Mouse (Mus musculus) lung, postnatal 0 days (tissue): Measurements from ENCODE around the gene Phospho1. TPM values are rescaled to one million over a fixed set of nuclear protein-coding genes. Genes with fewer than 3 reads are reported as not detected.

ENCODE experiments used
- ATAC-seq: fragments of 200-750 bp; cut with Nextera tagmentation; 2 replicates; pipeline ENCODE4 v1.8.0; 2017; ENCODE audit warnings: moderate library complexity
- DNase-seq: peaks from one replicate; pipeline ENCODE4 v3.0.0-alpha.2; 2016; ENCODE audit warnings: low spot score
- H3K27ac ChIP-seq: fragments of 300-500 bp; sonication (generic); 2 replicates; pipeline ENCODE4 v1.5.1; 2014; ENCODE audit warnings: antibody characterized with exemption, mild to moderate bottlenecking, low read length, mixed read lengths
- H3K27me3 ChIP-seq: fragments of 300-500 bp; sonication (generic); replicated peaks from 2 replicates; pipeline ENCODE4 v1.6.1; 2014; ENCODE audit warnings: low read length, mixed read lengths; ENCODE audit not compliant: insufficient read depth
- H3K36me3 ChIP-seq: fragments of 300-500 bp; sonication (generic); 2 replicates; pipeline ENCODE4 v1.6.1; 2014; ENCODE audit warnings: low read length, mixed read lengths; ENCODE audit not compliant: insufficient read depth
- H3K4me1 ChIP-seq: fragments of 300-500 bp; sonication (generic); 2 replicates; pipeline ENCODE4 v1.6.1; 2014; ENCODE audit warnings: antibody characterized with exemption, low read depth, low read length, mixed read lengths; ENCODE audit not compliant: insufficient read depth
- H3K4me2 ChIP-seq: fragments of 300-500 bp; sonication (generic); replicated peaks from 2 replicates; pipeline ENCODE4 v1.6.1; 2014; ENCODE audit warnings: low read depth, mild to moderate bottlenecking, low read length, moderate library complexity, mixed read lengths
- H3K4me3 ChIP-seq: fragments of 300-500 bp; sonication (generic); 2 replicates; pipeline ENCODE4 v1.5.1; 2014; ENCODE audit warnings: low read depth, low read length
- H3K9ac ChIP-seq: fragments of 300-500 bp; sonication (generic); replicated peaks from 2 replicates; pipeline ENCODE4 v1.6.1; 2014; ENCODE audit warnings: low read depth, mild to moderate bottlenecking
- H3K9me3 ChIP-seq: fragments of 300-500 bp; sonication (generic); 2 replicates; pipeline ENCODE4 v1.6.1; 2016; ENCODE audit warnings: low read length, mixed read lengths
- CTCF ChIP-seq: IDR thresholded peaks from 2 replicates; pipeline ENCODE4 v1.5.1; 2016; ENCODE audit warnings: antibody characterized with exemption, mild to moderate bottlenecking
- EP300 ChIP-seq: IDR thresholded peaks from 2 replicates; pipeline ENCODE4 v1.6.1; 2016; ENCODE audit warnings: antibody characterized with exemption, mild to moderate bottlenecking, control low read depth
- WGBS: fragments of 180-500 bp; shearing (Covaris S2); extraction: QIAGEN DNeasy Blood & Tissue Kit; methylation state at CpG from one replicate; pipeline ENCODE4 v1.1.7; 2014; 5-methylcytosine and 5-hydroxymethylcytosine counted together
- polyA plus RNA-seq: library from polyadenylated mRNA; unstranded; fragments of >200 nt; fragmentation: Nextera tagmentation; extraction: Ambion mirVana; gene quantifications from 2 replicates; pipeline ENCODE4 v1.2.1, GENCODE M21; 2015

Gene Phospho1
- polyA plus RNA-seq, 1 experiment from 2014 or later: 1.6 TPM

DNA sequence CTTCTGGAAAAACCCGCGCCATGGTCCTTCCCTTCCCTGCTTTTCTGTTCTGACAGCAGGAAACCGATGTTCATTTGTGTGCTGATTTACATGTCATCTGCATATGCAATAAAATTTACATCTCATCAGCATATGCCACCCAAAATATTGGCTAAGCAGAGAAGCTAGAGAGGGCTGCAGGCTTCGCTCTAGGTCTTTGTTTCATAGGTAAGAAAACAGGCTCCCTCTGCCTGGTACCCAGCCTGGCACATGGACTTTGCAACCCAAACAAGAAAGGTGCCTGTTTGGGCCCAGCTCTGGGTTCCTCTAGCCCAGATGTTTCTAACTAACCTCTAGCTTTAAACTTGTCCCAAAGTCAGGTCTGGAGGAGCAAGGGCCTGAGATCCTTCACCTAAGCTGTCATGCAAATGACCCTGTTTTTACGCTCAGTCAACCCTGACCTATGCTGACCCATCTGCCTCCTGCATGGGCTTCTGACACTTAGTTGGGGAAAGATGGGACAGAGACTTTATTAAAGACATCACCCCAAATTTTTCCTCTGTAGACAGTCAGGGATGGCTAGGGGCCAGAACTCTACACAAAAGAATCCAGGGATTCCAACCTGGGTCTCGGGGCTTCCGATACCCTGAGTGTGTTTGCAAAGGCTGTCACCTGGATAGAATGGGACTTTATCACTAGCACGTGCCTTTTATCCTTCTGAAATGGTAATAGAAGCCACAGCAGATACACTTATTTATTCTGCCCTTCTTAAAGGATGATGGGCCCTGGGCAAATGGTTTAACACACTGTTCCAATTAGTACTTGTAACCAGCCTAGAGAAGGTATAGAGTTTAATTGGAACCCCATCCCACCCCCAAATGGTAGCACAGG is 14.9 kb downstream of the Phospho1 start:
- TF ChIP-seq CTCF (no peak), EP300 (no peak)
- H3K27me3 ChIP-seq: no peaks in the 10 kb centered on the region
- peak overlapping the region; percentile 19; the same call in 1 of the 2 replicates for H3K4me2 ChIP-seq
- peak overlapping the region; percentile 21 for H3K27ac ChIP-seq
- H3K9me3 ChIP-seq: no peaks in the 10 kb centered on the region
- 72% methylated on average over 8 of the region's 8 CpGs for WGBS
- H3K9ac ChIP-seq: no peak overlapping the region
- H3K4me1 ChIP-seq: peaks cover 23% of the 10 kb centered on the region
- ATAC-seq (no peak), DNase-seq (no peak)
- no peaks in the 10 kb centered on the region for H3K36me3 ChIP-seq
- H3K4me3 ChIP-seq: no peak overlapping the region

DNA sequence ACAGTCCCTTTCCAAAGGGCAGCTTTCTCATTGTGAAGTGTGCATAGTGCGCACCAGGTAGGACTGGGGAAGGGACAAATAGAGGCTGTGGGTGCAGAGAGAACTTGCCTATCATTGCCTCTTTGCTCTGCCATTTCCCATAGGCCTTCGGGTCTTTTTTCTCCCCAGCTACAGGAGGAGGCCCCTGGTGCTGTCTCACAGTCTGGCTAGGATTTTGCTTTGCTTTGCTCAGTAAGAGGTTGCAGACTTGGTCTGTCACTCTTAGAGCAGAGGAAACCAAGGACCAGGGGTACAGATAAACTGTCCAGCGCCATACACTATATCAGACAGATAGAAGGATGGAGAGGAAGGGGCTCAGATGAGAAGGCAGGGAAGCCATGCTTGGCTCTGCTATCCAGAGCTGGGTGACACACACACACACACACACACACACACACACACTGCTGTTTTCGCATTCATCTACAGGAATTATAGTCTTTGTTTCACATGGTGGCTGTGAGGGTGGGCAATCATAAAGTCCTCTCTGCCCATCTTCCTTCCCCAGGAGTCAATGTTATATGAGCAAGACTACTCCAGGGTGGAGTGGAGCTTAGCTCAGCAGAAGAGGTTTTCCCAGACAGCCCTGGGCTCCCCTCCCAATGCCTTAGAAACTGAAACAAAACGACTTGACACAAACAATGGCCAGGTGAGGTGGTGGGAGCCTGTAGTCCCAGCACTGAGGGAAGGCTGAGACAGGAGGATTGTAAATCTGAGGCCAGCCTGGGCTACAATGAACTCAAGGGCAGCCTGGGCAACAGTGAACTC is 16.6 kb downstream of the Phospho1 start:
- ATAC-seq: no peak
- H3K9ac ChIP-seq: 0 out of 2 replicates have a peak overlapping the region, but pooled peaks have one; percentile 20
- H3K27ac ChIP-seq: peak overlapping the region; percentile 78
- WGBS: 58% methylated on average over 5 of the region's 5 CpGs
- H3K4me1 ChIP-seq: peaks cover 13% of the 10 kb centered on the region; the same call in 1 of the 2 replicates
- peak overlapping the region; percentile 46 for H3K4me2 ChIP-seq
- H3K27me3 ChIP-seq: no peaks in the 10 kb centered on the region
- no peaks in the 10 kb centered on the region for H3K9me3 ChIP-seq
- DNase-seq: no peak
- H3K36me3 ChIP-seq: no peaks in the 10 kb centered on the region
- peak overlapping the region; percentile 36 for H3K4me3 ChIP-seq
- TF ChIP-seq EP300: no peak
- TF ChIP-seq CTCF: no peak

DNA sequence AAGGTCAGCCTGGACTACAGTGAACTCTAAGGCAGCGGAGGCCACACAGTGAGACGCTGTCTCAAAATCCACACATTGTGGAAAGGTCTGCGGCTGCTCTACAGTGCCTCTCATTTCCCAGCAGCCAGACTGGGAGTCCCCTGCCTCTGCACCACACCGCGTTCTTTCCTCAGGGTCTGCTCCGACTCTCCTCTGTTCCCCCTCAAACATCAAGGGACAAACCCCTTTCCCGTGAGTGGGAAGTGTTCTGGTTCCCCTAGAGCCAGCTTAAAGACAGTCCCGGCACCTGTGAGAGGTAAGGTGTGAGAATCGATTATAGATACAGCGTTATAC is 17.2 kb downstream of the Phospho1 start:
- no peaks in the 10 kb centered on the region for H3K9me3 ChIP-seq
- no peak for DNase-seq
- peak overlapping the region; percentile 78 for H3K27ac ChIP-seq
- peaks cover 9% of the 10 kb centered on the region; the same call in 1 of the 2 replicates for H3K4me1 ChIP-seq
- no peak for TF ChIP-seq CTCF
- no peak for TF ChIP-seq EP300
- H3K9ac ChIP-seq: 0 out of 2 replicates have a peak overlapping the region, but pooled peaks have one; percentile 20
- H3K4me3 ChIP-seq: peak overlapping the region; percentile 36
- no peaks in the 10 kb centered on the region for H3K36me3 ChIP-seq
- no peak for ATAC-seq
- no peaks in the 10 kb centered on the region for H3K27me3 ChIP-seq
- peak overlapping the region; percentile 46 for H3K4me2 ChIP-seq
- 42% methylated on average over 10 of the region's 10 CpGs for WGBS

DNA sequence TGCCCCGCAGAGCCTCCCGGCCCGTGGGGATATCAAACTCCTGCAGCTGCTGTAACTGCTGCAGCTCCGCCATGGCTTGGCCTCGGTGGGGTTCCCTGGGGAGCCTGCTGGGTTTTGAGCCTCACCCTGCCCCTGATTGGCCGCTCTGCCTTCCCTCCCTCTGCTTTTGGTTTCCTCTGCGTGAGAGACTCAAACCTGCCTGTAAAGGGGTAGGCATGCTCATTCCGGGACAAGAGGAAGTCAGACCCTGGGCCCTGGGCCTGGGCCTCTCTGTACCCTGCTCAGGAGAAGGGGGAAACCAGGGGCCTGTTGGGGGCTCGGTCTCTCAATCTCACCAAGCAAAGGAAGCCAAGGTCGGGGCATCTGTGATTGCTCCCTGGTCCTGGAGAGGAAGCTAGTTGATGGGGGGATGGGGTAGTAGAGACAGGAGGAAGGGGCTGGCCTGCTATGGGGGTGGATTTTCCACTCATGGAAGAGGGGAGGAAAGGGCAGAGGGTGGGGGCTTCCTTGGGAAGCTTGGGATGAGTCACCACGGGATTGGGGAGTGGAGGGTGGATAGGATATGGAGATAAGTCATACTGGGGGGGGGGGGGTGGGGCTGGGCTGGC is 17.9 kb downstream of the Phospho1 start, which contains the start of gene Abi3:
TSS of gene Abi3 (minus strand) at position 403 of the 608 bp plus-strand sequence.
- DNase-seq: peak; percentile 84

DNA sequence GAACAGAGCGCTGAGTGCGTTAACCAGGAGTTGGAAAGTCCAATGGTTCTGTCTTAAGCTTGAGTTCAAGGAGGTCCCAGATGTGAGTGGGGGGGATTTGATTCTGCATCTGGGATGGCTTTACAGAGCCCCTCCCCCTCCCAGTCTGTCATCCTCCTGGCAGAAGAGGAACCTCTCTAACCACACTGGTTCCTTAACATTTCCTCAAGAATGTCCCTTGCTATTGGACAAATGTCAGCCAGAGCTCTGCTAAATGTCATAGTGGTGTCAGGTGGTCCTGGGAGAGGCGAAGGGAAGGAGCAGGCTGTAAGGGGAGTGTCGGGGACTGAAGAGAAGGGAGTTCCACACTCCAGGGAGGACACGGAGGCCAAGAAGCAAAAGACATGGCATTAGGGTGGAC is 18.7 kb downstream of the Phospho1 start:
- no peaks in the 10 kb centered on the region for H3K27me3 ChIP-seq
- DNase-seq (peak; percentile 48), ATAC-seq (peak; percentile 41)
- no peak overlapping the region for H3K4me3 ChIP-seq
- peak overlapping the region; percentile 78 for H3K27ac ChIP-seq
- no peaks in the 10 kb centered on the region for H3K36me3 ChIP-seq
- no peak for TF ChIP-seq CTCF
- no peak for TF ChIP-seq EP300
- H3K9me3 ChIP-seq: no peaks in the 10 kb centered on the region
- H3K9ac ChIP-seq: no peak overlapping the region
- WGBS: 50% methylated on average over 5 of the region's 5 CpGs
- peak overlapping the region; percentile 40 for H3K4me2 ChIP-seq
- H3K4me1 ChIP-seq: peaks cover 2% of the 10 kb centered on the region; the same call in 1 of the 2 replicates

More for the DNA sequence above, 17.9 kb downstream of the Phospho1 start, which contains the start of gene Abi3:
- peak within 1 kb of the TSS; percentile 46 for H3K4me2 ChIP-seq
- no peaks in the 10 kb centered on the region for H3K36me3 ChIP-seq
- peaks cover 2% of the 10 kb centered on the region; the same call in 1 of the 2 replicates for H3K4me1 ChIP-seq
- peak; percentile 90 for ATAC-seq
- peak within 1 kb of the TSS; percentile 78 for H3K27ac ChIP-seq
- 19% methylated on average over 11 of the region's 11 CpGs for WGBS
- peak within 1 kb of the TSS; percentile 36 for H3K4me3 ChIP-seq
- H3K9ac ChIP-seq: 0 out of 2 replicates have a peak within 1 kb of the TSS, but pooled peaks have one; percentile 20
- TF ChIP-seq CTCF (no peak), EP300 (peak; percentile 68)
- no peaks in the 10 kb centered on the region for H3K9me3 ChIP-seq
- no peaks in the 10 kb centered on the region for H3K27me3 ChIP-seq
